Comparison of ENCODE assay signal across 20 mouse cellular contexts in the genomic region with DNA sequence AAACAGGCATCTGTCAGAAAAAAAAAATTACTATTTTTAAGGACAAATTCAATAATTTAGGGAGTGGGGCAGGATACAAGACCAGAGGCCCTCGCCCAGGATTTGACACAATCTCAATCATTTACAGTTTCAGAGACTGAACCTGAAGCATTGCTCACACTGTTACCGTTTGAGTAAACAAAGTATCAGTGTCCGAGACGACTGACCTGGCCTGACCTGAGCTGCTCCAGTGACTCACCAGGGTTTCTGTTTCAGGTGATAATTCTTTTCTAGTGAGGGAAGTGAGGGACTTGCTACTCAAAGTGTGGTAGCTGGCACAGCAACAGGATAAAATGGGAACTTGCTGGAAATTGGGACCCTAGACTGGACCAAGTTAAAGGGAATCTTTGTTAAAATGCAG.
DNase-seq lines count a peak whose midpoint lies in the region; ATAC-seq and TF ChIP-seq lines count a peak whose summit lies in the region.
"Had no signal": no experiment of that assay in that cellular context is flagged by ENCODE, and none has a peak within 500 bp of the region (broad histone marks: within the 10 kb centered on the region; RNA-seq: fewer than 3 reads in every experiment).

No protein-coding gene starts in this region.

- H3K27me3 ChIP-seq in kidney, postnatal 0 days (ENCODE audit: insufficient read depth, low read length): no peaks in the 10 kb centered on the region
- H3K27me3 ChIP-seq: embryonic facial prominence, embryonic 12.5 days; forebrain, embryonic 15.5 days; heart, embryonic 13.5 days; hindbrain, embryonic 15.5 days had no signal

- no peak overlapping the region for H3K4me2 ChIP-seq in kidney, postnatal 0 days (ENCODE audit: low read length)
- H3K4me2 ChIP-seq: embryonic facial prominence, embryonic 12.5 days; forebrain, embryonic 15.5 days; heart, embryonic 13.5 days; hindbrain, embryonic 15.5 days had no signal

- WGBS in kidney, postnatal 0 days: 43% methylated on average over 4 of the region's 4 CpGs

- H3K27ac ChIP-seq in kidney, postnatal 0 days: no peak overlapping the region
- H3K27ac ChIP-seq: embryonic facial prominence, embryonic 12.5 days; forebrain, embryonic 15.5 days; heart, embryonic 13.5 days; hindbrain, embryonic 15.5 days had no signal

- peak; percentile 12 for DNase-seq in gastrocnemius, postnatal 25 days
- no peak for DNase-seq in gastrocnemius, postnatal 4 days (ENCODE audit: low spot score in 2 of 2)
- DNase-seq in kidney, postnatal 0 days (ENCODE audit: low spot score): peak; percentile 39
- DNase-seq in kidney, adult 18-20 months: no peak
- DNase-seq in 3T3-L1 (ENCODE audit: low read depth, low spot score): peak; percentile 8
- DNase-seq in NIH3T3 (ENCODE audit: low read depth): peak; percentile 9
- no peak for DNase-seq in left cerebral cortex, adult 18-20 months (ENCODE audit: low spot score in 2 of 2)
- DNase-seq: adrenal gland, postnatal 14 days; B cell, adult 2 months; cerebellum, adult 11-12 months; cerebellum, adult 9-10 months; cerebellum, postnatal 25 days; heart, adult 11 months; heart, postnatal 36 days had no signal

- H3K4me3 ChIP-seq in kidney, postnatal 0 days (replicated peaks; ENCODE audit: low read depth, low read length): no peak overlapping the region
- H3K4me3 ChIP-seq: embryonic facial prominence, embryonic 12.5 days; forebrain, embryonic 15.5 days; heart, embryonic 13.5 days; hindbrain, embryonic 15.5 days had no signal

- H3K9me3 ChIP-seq in kidney, postnatal 0 days (replicated peaks; ENCODE audit: low read length): no peaks in the 10 kb centered on the region
- H3K9me3 ChIP-seq: embryonic facial prominence, embryonic 12.5 days; forebrain, embryonic 15.5 days; G1E; heart, embryonic 13.5 days; hindbrain, embryonic 15.5 days had no signal

- H3K4me1 ChIP-seq in kidney, postnatal 0 days (replicated peaks; ENCODE audit: insufficient read depth, low read length): no peaks in the 10 kb centered on the region
- H3K4me1 ChIP-seq: embryonic facial prominence, embryonic 12.5 days; forebrain, embryonic 15.5 days; heart, embryonic 13.5 days; hindbrain, embryonic 15.5 days had no signal

- TF ChIP-seq CTCF in kidney, postnatal 0 days (IDR thresholded peaks at IDR 0.05; ENCODE audit: low read depth): no peak

- ATAC-seq in kidney, postnatal 0 days (replicated peaks; ENCODE audit: low FRiP score, low read depth): no peak
- ATAC-seq: CD4-positive, CD25-positive, alpha-beta regulatory T cell, adult 4 months; forebrain, embryonic 15.5 days had no signal

- H3K9ac ChIP-seq in kidney, postnatal 0 days (ENCODE audit: low read depth, low read length): no peak overlapping the region
- H3K9ac ChIP-seq: embryonic facial prominence, embryonic 12.5 days; forebrain, embryonic 15.5 days; heart, embryonic 13.5 days; hindbrain, embryonic 15.5 days had no signal

- no peaks in the 10 kb centered on the region for H3K36me3 ChIP-seq in kidney, postnatal 0 days (ENCODE audit: insufficient read depth, low read length)
- H3K36me3 ChIP-seq: embryonic facial prominence, embryonic 12.5 days; forebrain, embryonic 15.5 days; G1E; heart, embryonic 13.5 days; hindbrain, embryonic 15.5 days had no signal

Comparison
In these comparisons a context has a peak if more than half of its experiments do, and no peak if none do; other contexts are left out.
1. DNase-seq: peak in gastrocnemius, postnatal 25 days (single experiment), kidney, postnatal 0 days (single experiment), 3T3-L1 (single experiment) and NIH3T3 (single experiment); none in gastrocnemius, postnatal 4 days (0 of 2), kidney, adult 18-20 months (single experiment) and left cerebral cortex, adult 18-20 months (0 of 2).